Mouse (Mus musculus): ENCODE measurements around the gene Kctd11. TPM values are rescaled to one million over a fixed set of nuclear protein-coding genes. Genes with fewer than 3 reads are reported as not detected.

Kctd11 gene
- polyA plus RNA-seq, 1 experiment = 20.7 TPM

DNA sequence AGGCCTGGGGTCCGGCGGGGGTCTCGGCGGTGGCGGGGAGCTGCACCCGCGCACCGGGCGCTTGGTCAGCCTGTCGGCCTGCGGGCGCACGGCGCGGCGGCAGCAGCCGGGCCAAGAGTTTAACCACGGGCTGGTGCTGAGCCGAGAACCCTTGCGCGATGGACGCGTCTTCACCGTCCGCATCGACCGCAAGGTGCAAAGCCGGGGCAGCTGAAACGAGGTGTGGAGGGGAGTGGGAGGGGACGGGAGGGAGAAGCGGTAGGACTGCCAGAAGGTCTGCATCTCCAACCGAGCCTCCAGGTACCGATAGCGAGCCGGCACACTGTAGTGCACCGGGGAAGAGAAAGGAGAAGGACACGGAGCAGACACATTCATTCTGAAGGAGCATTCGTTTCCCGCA is 20.8 kb upstream of the Kctd11 start:
- Histone ChIP-seq H3K4me3 (ENCODE audit: insufficient read depth, low read length) (peak overlapping the region; percentile 85), H3K27ac (ENCODE audit: insufficient read depth, low read length) (peak overlapping the region; percentile 7; the same call in 1 of the 2 replicates), H3K4me1 (ENCODE audit: control insufficient read depth, insufficient read depth, low read length) (no peaks in the 10 kb centered on the region)
- TF ChIP-seq CTCF (IDR thresholded peaks at IDR 0.05; ENCODE audit: borderline replicate concordance, insufficient read depth, low read length) = no peak

DNA sequence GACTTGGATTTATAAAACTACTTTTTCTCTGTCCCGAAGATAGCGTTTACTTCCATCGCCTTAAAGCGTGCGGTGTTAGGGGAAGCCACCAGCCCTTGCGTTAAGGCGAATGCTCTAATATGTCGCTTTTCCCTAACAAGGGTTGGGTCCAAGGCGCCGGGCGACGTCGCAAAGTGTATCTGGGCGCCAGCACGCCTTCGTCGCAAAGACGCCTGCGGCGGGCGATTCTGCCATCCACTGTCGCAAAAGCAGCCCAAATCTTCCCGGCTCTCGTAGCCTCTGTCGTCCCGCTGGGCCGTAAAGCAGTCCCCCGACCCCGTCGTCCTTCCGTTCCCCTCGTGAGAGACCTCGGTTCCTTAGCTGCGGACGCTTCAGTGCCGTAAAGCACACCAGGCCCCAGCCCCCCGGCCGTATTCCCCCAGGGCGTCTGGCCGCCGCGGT is 20.2 kb upstream of the Kctd11 start:
- peak overlapping the region; percentile 70 for H3K4me3 ChIP-seq (ENCODE audit: insufficient read depth, low read length)
- TF ChIP-seq CTCF (IDR thresholded peaks at IDR 0.05; ENCODE audit: borderline replicate concordance, insufficient read depth, low read length) = no peak
- peak; percentile 63 for TF ChIP-seq POLR2A (IDR thresholded peaks at IDR 0.05; ENCODE audit: low read depth, low read length)
- H3K4me1 ChIP-seq (ENCODE audit: control insufficient read depth, insufficient read depth, low read length) = no peaks in the 10 kb centered on the region
- H3K27ac ChIP-seq (ENCODE audit: insufficient read depth, low read length) = peak overlapping the region; percentile 94

DNA sequence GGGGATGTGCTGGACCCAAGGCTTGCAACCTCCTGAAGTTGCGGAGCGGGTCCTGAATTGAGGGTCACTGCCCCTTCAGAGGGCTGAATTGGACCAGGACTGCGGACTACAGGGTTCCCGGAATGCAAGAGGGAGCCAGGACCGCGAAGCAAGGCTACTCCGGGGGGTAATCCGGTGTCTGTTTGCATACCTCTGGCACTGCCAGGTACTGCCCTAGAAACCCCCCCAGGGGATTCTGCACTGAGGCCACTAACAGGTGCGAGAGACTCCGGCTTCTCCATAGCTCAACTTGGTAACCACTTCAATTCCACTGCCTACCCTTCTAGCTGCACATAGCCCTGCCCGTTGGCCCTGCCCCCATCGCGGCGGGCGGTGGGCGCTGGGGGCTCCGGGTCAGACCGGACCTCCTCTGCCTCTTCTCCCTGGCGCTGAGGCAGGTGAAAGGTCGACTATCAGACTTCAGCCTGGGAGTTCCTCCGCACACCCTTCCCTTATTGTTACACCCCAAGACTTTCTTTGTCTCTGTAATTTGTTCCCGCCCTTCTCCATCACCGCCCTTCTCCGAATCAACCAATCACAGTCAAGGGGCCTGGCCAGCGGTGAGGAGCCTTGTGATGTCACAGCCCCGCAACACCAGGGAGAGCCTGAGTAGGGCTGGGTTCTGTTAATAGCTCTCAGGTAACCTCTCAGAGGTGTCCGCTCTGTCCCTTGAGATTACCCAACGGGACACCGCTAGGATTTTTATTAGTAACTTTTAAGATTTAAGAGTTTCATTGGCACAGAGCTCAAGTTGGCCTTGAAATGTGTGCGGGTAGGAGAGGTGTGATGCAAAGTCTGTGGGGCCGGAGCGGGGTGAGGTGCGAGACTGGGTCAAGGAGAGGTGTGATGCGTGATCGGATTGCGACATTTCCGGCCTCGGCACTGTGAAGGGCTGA is 19.5 kb upstream of the Kctd11 start, which contains the start of the genes 2810408A11Rik and Neurl4:
Gene 2810408A11Rik, minus strand, starts transcription at position 517 of the 935 bp plus-strand sequence.
Gene Neurl4, plus strand, starts transcription at position 602 of the 935 bp plus-strand sequence.
- peak within 1 kb of the TSS; percentile 85 for H3K4me3 ChIP-seq (ENCODE audit: insufficient read depth, low read length)
- no peaks in the 10 kb centered on the region for H3K4me1 ChIP-seq (ENCODE audit: control insufficient read depth, insufficient read depth, low read length)
- TF ChIP-seq POLR2A (IDR thresholded peaks at IDR 0.05; ENCODE audit: low read depth, low read length) (peak; percentile 93), CTCF (IDR thresholded peaks at IDR 0.05; ENCODE audit: borderline replicate concordance, insufficient read depth, low read length) (no peak)
- H3K27ac ChIP-seq (ENCODE audit: insufficient read depth, low read length) = peak within 1 kb of the TSS; percentile 94

DNA sequence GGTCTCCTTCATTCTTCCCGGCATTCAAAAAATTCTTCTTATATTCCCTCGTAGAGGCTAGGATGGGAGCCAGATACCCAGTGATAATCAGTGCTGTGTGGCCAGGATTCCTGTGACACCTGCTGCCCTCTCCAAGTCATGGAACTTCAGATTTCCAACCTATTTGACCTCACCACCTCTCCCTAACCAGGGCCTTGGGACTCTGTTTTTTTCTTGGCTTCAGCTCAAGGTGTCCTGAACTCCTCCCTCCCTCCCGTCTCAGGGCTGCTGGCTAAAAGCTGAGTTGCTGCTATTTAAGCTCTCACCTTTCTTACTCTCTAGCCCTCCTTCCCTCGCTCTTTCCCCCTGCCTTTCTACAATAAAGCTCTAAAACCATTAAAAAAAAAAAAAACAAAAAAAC is 18.7 kb upstream of the Kctd11 start:
- H3K4me1 ChIP-seq (ENCODE audit: control insufficient read depth, insufficient read depth, low read length) = no peaks in the 10 kb centered on the region
- no peak for TF ChIP-seq POLR2A (IDR thresholded peaks at IDR 0.05; ENCODE audit: low read depth, low read length)
- no peak for TF ChIP-seq CTCF (IDR thresholded peaks at IDR 0.05; ENCODE audit: borderline replicate concordance, insufficient read depth, low read length)
- no peak overlapping the region for H3K27ac ChIP-seq (ENCODE audit: insufficient read depth, low read length)

DNA sequence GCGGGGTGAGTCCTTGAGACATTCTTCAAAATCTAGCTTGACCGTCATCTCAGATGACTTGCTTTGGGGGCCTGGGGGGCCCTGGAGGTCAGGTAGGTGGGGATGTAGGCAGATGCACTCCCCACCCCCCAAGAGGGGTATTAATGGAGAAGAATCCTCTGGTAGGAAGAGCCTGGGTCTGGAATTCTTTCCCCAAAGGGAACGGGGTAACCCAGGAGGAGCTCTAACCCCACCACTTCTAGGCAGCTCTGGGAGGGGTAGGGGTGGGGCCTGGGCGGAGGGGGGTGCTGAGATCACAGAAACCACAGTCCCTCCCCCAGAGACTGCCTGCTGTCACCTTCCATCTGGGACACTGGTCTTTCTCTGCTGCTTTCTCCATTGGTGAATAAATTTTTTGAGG is 14.1 kb upstream of the Kctd11 start, which contains the start of gene Acap1:
Gene Acap1, minus strand, starts transcription at position 249 of the 400 bp plus-strand sequence.
- no peaks in the 10 kb centered on the region for H3K4me1 ChIP-seq (ENCODE audit: control insufficient read depth, insufficient read depth, low read length)

More for the DNA sequence above, 18.7 kb upstream of the Kctd11 start:
- H3K4me3 ChIP-seq (ENCODE audit: insufficient read depth, low read length) = peak overlapping the region; percentile 70

DNA sequence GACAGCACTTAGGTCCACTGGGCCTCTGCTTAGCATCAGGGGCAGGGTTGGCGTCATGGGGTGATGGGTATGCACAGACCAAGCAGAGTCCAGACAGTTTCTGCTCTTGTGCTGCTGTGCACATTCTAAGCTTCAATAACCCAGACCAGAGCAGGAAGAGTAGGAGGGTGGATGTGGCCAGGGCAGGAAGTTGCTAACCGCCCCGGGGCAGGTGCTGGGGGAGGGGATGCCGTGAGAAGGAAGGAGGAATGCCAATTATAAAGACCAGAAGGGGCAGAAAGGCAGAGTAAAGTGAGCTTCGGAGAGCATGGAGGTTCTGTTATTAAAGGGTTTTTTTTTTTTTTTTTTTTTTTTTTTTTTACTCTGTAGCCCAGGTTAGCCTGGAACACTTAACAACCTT is 13.5 kb upstream of the Kctd11 start:
- TF ChIP-seq POLR2A (IDR thresholded peaks at IDR 0.05; ENCODE audit: low read depth, low read length) = no peak
- no peak for TF ChIP-seq CTCF (IDR thresholded peaks at IDR 0.05; ENCODE audit: borderline replicate concordance, insufficient read depth, low read length)
- Histone ChIP-seq H3K4me3 (ENCODE audit: insufficient read depth, low read length) (no peak overlapping the region), H3K27ac (ENCODE audit: insufficient read depth, low read length) (no peak overlapping the region), H3K4me1 (ENCODE audit: control insufficient read depth, insufficient read depth, low read length) (no peaks in the 10 kb centered on the region)

More for the DNA sequence above, 14.1 kb upstream of the Kctd11 start, which contains the start of gene Acap1:
- TF ChIP-seq POLR2A (IDR thresholded peaks at IDR 0.05; ENCODE audit: low read depth, low read length) (no peak), CTCF (IDR thresholded peaks at IDR 0.05; ENCODE audit: borderline replicate concordance, insufficient read depth, low read length) (no peak)
- Histone ChIP-seq H3K4me3 (ENCODE audit: insufficient read depth, low read length) (no peak within 1 kb of the TSS), H3K27ac (ENCODE audit: insufficient read depth, low read length) (no peak within 1 kb of the TSS)

DNA sequence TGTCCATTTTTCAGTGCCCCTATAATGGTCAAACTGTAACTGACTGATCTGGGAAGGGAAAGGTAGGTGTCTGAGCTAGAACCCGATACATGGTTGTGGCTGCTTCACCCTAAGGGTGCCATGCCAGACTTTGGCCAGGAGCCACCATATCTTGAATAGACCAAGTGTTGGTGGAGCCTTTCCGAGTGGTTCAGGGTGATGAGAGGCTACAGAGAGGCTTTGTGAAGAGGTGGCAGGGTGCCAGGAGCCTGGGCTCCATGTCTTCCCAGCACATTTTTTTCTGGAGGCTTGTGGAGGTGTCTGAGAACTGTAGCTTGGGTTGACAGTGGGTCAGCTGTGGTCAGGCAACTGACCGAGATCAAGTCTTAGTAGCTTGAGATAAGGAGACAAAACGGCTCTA is 10.3 kb upstream of the Kctd11 start:
- Histone ChIP-seq H3K27ac (ENCODE audit: insufficient read depth, low read length) (no peak overlapping the region), H3K4me3 (ENCODE audit: insufficient read depth, low read length) (no peak overlapping the region), H3K4me1 (ENCODE audit: control insufficient read depth, insufficient read depth, low read length) (no peaks in the 10 kb centered on the region)
- TF ChIP-seq POLR2A (IDR thresholded peaks at IDR 0.05; ENCODE audit: low read depth, low read length) = no peak
- no peak for TF ChIP-seq CTCF (IDR thresholded peaks at IDR 0.05; ENCODE audit: borderline replicate concordance, insufficient read depth, low read length)

- H3K4me1 ChIP-seq (ENCODE audit: control insufficient read depth, insufficient read depth, low read length) = no peaks in the 10 kb centered on the region
- no peak for TF ChIP-seq POLR2A (IDR thresholded peaks at IDR 0.05; ENCODE audit: low read depth, low read length)
- no peak for TF ChIP-seq CTCF (IDR thresholded peaks at IDR 0.05; ENCODE audit: borderline replicate concordance, insufficient read depth, low read length)
- no peak overlapping the region for H3K4me3 ChIP-seq (ENCODE audit: insufficient read depth, low read length)
- H3K27ac ChIP-seq (ENCODE audit: insufficient read depth, low read length) = no peak overlapping the region
Measured at GRCm38 (mm10) chr11:69886907-69887635, 5.9 kb upstream of the Kctd11 start.

- H3K27ac ChIP-seq (ENCODE audit: insufficient read depth, low read length) = no peak overlapping the region
- H3K4me1 ChIP-seq (ENCODE audit: control insufficient read depth, insufficient read depth, low read length) = no peaks in the 10 kb centered on the region
- no peak for TF ChIP-seq CTCF (IDR thresholded peaks at IDR 0.05; ENCODE audit: borderline replicate concordance, insufficient read depth, low read length)
- no peak for TF ChIP-seq POLR2A (IDR thresholded peaks at IDR 0.05; ENCODE audit: low read depth, low read length)
- H3K4me3 ChIP-seq (ENCODE audit: insufficient read depth, low read length) = no peak overlapping the region
Measured at GRCm38 (mm10) chr11:69884663-69885062, 3.5 kb upstream of the Kctd11 start.

Data from embryonic fibroblast, embryonic 13.5 days (primary cell).